Mouse (Mus musculus) hindbrain, embryonic 12.5 days (tissue): ENCODE data around the gene Loxl4. TPM values are rescaled to one million over a fixed set of nuclear protein-coding genes. Genes with fewer than 3 reads are reported as not detected.
A peak's percentile ranks its signal among the peaks of the same experiment; 100 is the strongest.

Experiments used
- ATAC-seq: fragments of 200-750 bp; cut with Nextera tagmentation; 2 replicates; pipeline ENCODE4 v1.8.0; 2017; ENCODE audit warnings: moderate TSS enrichment; ENCODE audit not compliant: low FRiP score
- H3K27ac ChIP-seq: fragments of 300-500 bp; sonication (generic); 2 replicates; pipeline ENCODE4 v1.5.1; 2016; ENCODE audit warnings: mild to moderate bottlenecking
- H3K27me3 ChIP-seq: fragments of 300-500 bp; sonication (generic); 2 replicates; pipeline ENCODE4 v1.6.1; 2016; ENCODE audit warnings: mild to moderate bottlenecking
- H3K36me3 ChIP-seq: fragments of 300-500 bp; sonication (generic); 2 replicates; pipeline ENCODE4 v1.6.1; 2016; ENCODE audit warnings: mild to moderate bottlenecking
- H3K4me1 ChIP-seq: fragments of 300-500 bp; sonication (generic); 2 replicates; pipeline ENCODE4 v1.6.1; 2016
- H3K4me2 ChIP-seq: fragments of 300-500 bp; sonication (generic); replicated peaks from 2 replicates; pipeline ENCODE4 v1.6.1; 2016; ENCODE audit warnings: mild to moderate bottlenecking
- H3K4me3 ChIP-seq: fragments of 300-500 bp; sonication (generic); 2 replicates; pipeline ENCODE4 v1.5.1; 2016; ENCODE audit warnings: mild to moderate bottlenecking
- H3K9ac ChIP-seq: fragments of 300-500 bp; sonication (generic); 2 replicates; pipeline ENCODE4 v1.6.1; 2016; ENCODE audit warnings: mild to moderate bottlenecking, moderate library complexity
- H3K9me3 ChIP-seq: fragments of 300-500 bp; sonication (generic); replicated peaks from 2 replicates; pipeline ENCODE4 v1.6.1; 2016; ENCODE audit warnings: mild to moderate bottlenecking
- WGBS: fragments of 180-500 bp; shearing (Covaris S2); methylation state at CpG from one replicate; pipeline ENCODE4 v1.1.7; 2016; 5-methylcytosine and 5-hydroxymethylcytosine counted together
- polyA plus RNA-seq: library from polyadenylated mRNA; unstranded; fragments of >200 nt; fragmentation: Nextera tagmentation; extraction: Ambion mirVana; gene quantifications from 2 replicates; pipeline ENCODE4 v1.2.1, GENCODE M21; 2016

Loxl4 gene
- polyA plus RNA-seq, 1 experiment from 2014 or later, result 0.19 TPM

DNA sequence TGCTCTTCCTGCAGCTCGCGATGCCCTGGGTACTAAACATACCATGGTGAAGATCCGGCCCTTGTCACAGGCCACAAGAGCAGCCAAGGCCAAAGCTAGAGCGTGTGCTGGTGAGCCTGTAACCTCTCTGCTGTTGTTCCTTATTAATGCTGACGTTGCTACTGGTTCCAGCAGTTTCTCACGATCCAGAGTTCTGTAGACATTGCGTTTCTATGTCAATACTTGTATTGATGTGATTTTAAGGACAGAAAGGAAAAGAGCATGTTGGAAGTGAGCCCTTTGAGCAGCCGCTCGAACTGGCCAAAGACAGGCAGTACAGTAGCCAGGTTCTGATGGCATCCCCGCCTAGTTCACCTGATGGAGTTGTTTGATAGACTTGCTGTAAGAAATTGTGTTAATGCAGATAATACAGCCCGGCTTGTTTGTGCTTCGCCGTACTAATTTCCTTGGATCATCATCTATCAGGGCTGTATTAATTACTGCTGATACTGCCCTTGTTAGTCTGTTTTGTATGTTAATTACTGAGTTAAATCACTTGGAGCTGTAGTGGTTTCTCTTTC lies 29.7 kb downstream of the Loxl4 start:
- WGBS, result 89% methylated on average over 13 of the region's 13 CpGs
- no peak overlapping the region for H3K9ac ChIP-seq
- H3K4me3 ChIP-seq, result no peak overlapping the region
- ATAC-seq, result no peak
- H3K36me3 ChIP-seq, result peaks cover 9% of the 10 kb centered on the region
- H3K4me2 ChIP-seq, result no peak overlapping the region
- no peaks in the 10 kb centered on the region for H3K9me3 ChIP-seq
- H3K27ac ChIP-seq, result no peak overlapping the region
- peaks cover 3% of the 10 kb centered on the region; the same call in 1 of the 2 replicates for H3K4me1 ChIP-seq
- H3K27me3 ChIP-seq, result no peaks in the 10 kb centered on the region

DNA sequence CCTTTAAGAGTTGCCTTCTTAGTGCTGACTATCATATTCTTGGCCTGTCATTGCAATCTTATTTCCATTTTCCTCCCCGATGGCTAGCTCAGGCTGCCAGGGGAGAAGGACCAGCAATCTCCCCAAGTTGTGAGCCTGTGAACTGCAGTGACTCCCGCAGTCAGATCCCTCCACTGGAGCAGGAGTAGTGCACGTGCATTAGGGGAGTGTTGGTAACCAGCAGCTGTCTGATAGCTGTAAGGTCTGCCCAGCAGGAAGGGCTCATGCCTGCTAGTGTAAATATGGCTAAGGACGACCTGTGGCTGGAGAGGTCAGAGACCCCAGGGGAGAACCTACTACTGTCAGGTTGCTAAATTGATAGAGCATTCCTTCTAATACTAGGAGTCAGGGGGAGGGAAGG lies 31.9 kb downstream of the Loxl4 start:
- WGBS, result 32% methylated on average over 4 of the region's 4 CpGs
- Histone ChIP-seq H3K4me3 (no peak overlapping the region), H3K4me2 (no peak overlapping the region), H3K27ac (no peak overlapping the region), H3K4me1 (peaks cover 3% of the 10 kb centered on the region; the same call in 1 of the 2 replicates), H3K27me3 (no peaks in the 10 kb centered on the region), H3K9me3 (no peaks in the 10 kb centered on the region), H3K36me3 (peaks cover 9% of the 10 kb centered on the region), H3K9ac (no peak overlapping the region; the same call in 1 of the 2 replicates)
- no peak for ATAC-seq

DNA sequence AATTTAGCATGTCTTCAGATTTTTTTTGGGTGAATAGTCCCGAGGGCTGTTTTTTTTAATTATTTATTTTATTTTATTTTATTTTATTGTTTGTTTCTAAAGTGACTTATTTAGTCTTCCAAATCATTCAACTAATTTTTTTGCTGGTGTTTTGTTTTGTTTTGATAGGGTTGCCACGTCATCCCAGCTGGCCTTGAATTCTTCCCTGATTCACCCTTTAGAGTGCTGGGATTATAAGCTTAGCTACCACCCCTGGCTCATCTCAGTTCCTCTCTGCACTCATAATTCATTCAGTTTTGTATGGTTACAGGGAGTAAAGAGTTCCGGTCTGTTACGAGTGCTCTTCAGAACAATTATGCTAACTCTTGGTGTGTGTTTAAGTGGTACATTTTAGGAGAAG lies 34.0 kb downstream of the Loxl4 start:
- Histone ChIP-seq H3K4me1 (peaks cover 3% of the 10 kb centered on the region; the same call in 1 of the 2 replicates), H3K9me3 (no peaks in the 10 kb centered on the region), H3K36me3 (peaks cover 3% of the 10 kb centered on the region), H3K4me2 (no peak overlapping the region), H3K9ac (no peak overlapping the region), H3K4me3 (no peak overlapping the region), H3K27me3 (no peaks in the 10 kb centered on the region), H3K27ac (no peak overlapping the region)
- 92% methylated on average over 4 of the region's 4 CpGs for WGBS
- ATAC-seq, result no peak

DNA sequence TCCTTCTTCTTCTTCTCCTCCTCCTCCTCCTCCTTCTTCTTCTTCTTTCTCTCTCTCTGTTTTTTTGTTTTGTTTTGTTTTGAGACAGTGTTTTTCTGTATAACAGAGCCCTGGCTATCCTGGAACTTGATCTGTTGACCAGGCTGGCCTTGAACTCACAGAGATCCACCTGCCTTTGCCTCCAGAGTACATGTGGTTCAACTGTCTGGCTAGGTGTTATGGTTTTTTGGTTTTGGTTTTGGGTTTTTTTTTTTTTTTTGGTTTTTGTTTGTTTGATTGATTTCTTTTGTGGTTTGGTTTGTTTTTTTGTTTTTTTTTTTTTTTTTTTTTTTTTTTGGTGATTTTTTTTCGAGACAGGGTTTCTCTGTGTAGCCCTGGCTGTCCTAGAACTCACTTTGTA lies 35.8 kb downstream of the Loxl4 start:
- ATAC-seq, result no peak
- Histone ChIP-seq H3K9ac (no peak overlapping the region), H3K27ac (no peak overlapping the region), H3K27me3 (no peaks in the 10 kb centered on the region), H3K9me3 (no peaks in the 10 kb centered on the region), H3K4me3 (no peak overlapping the region), H3K4me2 (no peak overlapping the region), H3K4me1 (peaks cover 3% of the 10 kb centered on the region; the same call in 1 of the 2 replicates), H3K36me3 (no peaks in the 10 kb centered on the region)
- 90% methylated on average over 1 of the region's 1 CpGs for whole genome bisulfite sequencing

DNA sequence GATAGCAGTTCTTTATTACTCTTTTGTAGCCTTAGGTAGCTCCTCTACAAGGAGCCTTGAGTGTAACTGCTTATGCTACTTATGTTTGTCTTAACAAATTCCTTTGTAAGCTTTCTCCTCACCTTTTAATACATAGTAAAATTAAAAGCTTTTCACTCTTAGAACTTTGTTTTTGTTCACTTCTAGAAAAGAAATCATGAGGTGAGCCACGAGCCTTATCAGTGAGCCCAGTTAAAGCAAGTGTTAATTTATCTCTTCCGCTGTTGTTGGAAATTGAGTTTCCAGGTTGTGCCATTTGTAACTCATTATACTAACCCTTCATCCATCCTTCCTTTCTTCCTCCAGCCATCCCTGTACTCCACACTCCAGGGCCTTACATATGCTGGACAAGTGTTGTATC lies 37.3 kb downstream of the Loxl4 start:
- ATAC-seq, result no peak
- no peaks in the 10 kb centered on the region for H3K9me3 ChIP-seq
- H3K36me3 ChIP-seq, result no peaks in the 10 kb centered on the region
- no peak overlapping the region for H3K4me3 ChIP-seq
- H3K9ac ChIP-seq, result no peak overlapping the region
- H3K27ac ChIP-seq, result no peak overlapping the region
- no peaks in the 10 kb centered on the region for H3K4me1 ChIP-seq
- WGBS, result 89% methylated on average over 2 of the region's 2 CpGs
- H3K4me2 ChIP-seq, result no peak overlapping the region
- no peaks in the 10 kb centered on the region for H3K27me3 ChIP-seq

DNA sequence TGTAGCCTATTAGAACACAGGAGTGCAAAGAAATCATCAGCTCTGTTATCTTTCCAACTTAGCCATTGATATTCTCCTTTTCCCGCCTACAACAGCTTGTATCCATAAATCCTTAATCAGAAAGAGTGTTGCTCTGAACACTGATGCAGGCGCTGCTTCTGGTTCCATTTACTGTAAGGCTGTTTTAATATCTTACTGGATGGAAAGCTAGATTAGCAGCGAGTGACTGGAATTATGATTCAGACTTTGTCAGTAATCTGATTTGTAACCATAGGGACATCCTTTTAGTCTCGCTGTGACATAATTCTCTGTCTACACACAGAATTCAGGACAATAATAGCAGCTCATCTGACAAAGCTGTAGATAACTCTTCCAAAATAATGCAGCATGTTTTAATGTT lies 41.3 kb downstream of the Loxl4 start:
- H3K4me1 ChIP-seq, result no peaks in the 10 kb centered on the region
- no peaks in the 10 kb centered on the region for H3K27me3 ChIP-seq
- H3K27ac ChIP-seq, result peak overlapping the region; percentile 41; the same call in 1 of the 2 replicates
- ATAC-seq, result no peak
- no peak overlapping the region for H3K4me3 ChIP-seq
- H3K36me3 ChIP-seq, result no peaks in the 10 kb centered on the region
- no peaks in the 10 kb centered on the region for H3K9me3 ChIP-seq
- H3K4me2 ChIP-seq, result no peak overlapping the region
- H3K9ac ChIP-seq, result no peak overlapping the region
- WGBS, result 87% methylated on average over 4 of the region's 4 CpGs

DNA sequence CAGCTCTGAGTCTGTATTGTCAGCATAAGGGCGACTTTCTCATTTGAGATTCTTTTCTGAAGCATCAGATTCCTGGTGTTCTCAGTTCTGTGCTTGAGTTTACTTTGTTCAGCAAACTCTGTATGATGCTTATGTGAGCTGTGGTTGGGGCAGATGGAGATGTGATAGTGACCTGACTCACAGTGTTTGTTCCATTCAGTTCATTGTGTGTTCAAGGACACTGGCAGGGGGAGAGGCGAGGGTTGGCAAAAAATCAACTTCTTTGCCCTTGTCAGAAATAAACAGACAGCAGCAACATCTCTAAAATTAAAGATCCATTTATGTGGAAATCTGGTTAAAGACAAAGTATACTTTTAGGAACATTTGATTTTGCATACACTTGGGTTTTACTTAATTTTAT lies 43.5 kb downstream of the Loxl4 start:
- H3K4me1 ChIP-seq, result no peaks in the 10 kb centered on the region
- H3K9me3 ChIP-seq, result no peaks in the 10 kb centered on the region
- H3K36me3 ChIP-seq, result no peaks in the 10 kb centered on the region; the same call in 1 of the 2 replicates
- no peak overlapping the region for H3K9ac ChIP-seq
- no peak overlapping the region for H3K4me3 ChIP-seq
- no peak overlapping the region for H3K27ac ChIP-seq
- H3K4me2 ChIP-seq, result no peak overlapping the region
- WGBS, result 80% methylated on average over 2 of the region's 2 CpGs
- ATAC-seq, result no peak
- no peaks in the 10 kb centered on the region for H3K27me3 ChIP-seq

DNA sequence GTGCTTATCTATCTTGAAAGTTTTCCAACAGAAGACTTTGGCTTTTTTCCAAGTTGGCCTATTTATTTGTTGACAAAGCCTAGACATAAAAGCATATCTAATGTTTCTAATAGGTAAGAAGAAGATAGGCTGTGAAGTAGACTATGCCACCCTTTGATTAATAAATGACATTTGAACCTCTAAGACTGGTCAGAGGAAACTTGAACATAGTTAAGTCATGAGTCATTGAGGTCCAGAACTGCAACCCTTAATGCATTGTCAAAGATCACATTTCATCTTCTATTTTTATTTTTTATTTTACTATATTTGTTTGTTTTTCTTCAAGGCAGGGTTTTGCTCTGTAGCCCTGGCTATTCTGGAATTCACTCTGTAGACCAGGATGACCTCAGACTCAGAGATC lies 45.6 kb downstream of the Loxl4 start:
- no peak for ATAC-seq
- no peaks in the 10 kb centered on the region for H3K27me3 ChIP-seq
- H3K36me3 ChIP-seq, result peaks cover 10% of the 10 kb centered on the region; the same call in 1 of the 2 replicates
- no peak overlapping the region for H3K4me2 ChIP-seq
- no peaks in the 10 kb centered on the region for H3K4me1 ChIP-seq
- H3K9me3 ChIP-seq, result no peaks in the 10 kb centered on the region
- H3K4me3 ChIP-seq, result no peak overlapping the region
- no peak overlapping the region for H3K27ac ChIP-seq
- no peak overlapping the region for H3K9ac ChIP-seq

DNA sequence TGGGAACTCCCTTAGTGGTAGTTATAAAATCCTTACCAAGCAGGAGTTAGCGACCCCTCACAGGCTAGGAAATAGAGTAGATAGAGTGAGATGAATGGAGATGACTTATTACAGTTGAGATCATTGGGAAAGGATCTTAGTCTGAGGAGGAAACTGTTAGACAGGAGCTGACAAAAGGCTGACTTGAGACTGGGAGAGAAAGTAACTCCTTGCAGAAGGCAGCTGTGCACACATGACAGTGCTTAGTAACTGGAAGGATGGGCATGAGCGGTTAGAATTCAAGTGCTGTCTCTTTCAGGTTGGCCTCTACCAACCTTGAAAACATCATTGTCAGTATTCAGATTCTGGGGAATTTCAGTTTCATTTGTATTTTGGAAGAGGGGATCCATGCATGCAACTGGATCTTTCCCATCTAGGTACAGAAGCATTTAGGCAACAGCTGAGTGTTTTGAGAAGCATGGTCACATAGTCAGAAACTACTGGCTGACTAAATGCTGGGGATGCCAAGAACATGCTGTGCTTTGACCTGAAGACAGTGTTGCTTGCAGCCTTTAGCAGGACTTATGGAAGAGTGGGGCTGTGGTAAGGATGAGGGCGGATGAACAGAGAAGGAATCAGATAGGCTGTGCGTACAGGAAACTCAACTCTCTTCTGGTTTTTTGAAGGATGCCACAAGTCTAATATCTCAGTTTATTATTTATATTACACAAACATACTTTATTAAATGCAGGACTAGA lies 46.2 kb downstream of the Loxl4 start:
- H3K4me3 ChIP-seq, result no peak overlapping the region
- peaks cover 10% of the 10 kb centered on the region; the same call in 1 of the 2 replicates for H3K36me3 ChIP-seq
- no peaks in the 10 kb centered on the region for H3K9me3 ChIP-seq
- H3K4me2 ChIP-seq, result no peak overlapping the region
- no peaks in the 10 kb centered on the region for H3K4me1 ChIP-seq
- no peak overlapping the region for H3K9ac ChIP-seq
- no peak overlapping the region for H3K27ac ChIP-seq
- H3K27me3 ChIP-seq, result no peaks in the 10 kb centered on the region
- 97% methylated on average over 4 of the region's 4 CpGs for WGBS
- ATAC-seq, result no peak

DNA sequence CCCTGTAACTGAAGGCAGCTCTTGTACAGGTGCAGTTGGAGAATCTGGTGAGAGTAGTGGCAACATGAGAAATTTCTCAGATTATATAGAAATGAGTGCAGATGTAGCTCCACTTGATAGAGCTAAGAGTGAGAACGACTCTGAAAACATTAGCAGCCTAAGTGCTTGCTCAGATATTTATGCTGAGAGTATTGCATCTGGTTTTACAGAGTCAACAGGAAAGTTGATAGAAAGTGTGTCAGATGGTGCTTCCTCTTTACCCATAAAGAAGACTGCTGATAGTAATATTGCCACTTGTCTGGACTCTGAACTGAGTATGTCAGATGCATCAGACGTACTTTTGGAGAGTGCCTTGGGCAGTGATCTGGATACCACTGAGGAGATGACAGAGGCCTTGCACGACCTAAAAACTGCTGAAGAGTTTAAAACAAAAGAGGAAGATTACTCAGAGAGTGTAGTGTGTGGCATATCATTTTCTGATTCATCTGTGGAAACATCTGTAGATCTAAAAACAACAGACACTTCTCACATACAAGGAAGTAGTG lies 48.8 kb downstream of the Loxl4 start:
- ATAC-seq, result no peak

DNA sequence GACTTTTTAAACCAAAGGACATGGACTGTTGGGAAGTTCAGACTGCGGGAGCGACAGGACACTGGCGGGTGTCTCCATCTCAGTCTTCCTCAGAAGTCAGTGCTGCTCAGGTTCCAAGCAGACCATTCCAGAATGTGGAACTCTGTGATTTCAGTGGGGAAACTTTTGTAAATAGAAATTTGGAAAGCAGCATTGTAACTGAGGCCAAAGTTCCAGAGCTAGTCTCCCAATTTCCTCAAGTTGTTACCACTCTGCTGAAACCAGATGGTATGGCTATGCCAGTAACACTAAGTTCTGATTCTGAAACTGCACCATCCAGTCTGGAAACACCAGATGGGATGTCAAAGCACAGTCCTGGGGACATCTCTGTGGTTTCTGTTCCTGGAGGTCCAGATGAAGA lies 49.6 kb downstream of the Loxl4 start:
- 94% methylated on average over 3 of the region's 3 CpGs for WGBS

More for the DNA sequence above, 48.8 kb downstream of the Loxl4 start:
- no peaks in the 10 kb centered on the region for H3K27me3 ChIP-seq
- H3K4me3 ChIP-seq, result no peak overlapping the region
- no peaks in the 10 kb centered on the region for H3K9me3 ChIP-seq
- no peak overlapping the region for H3K4me2 ChIP-seq
- H3K9ac ChIP-seq, result no peak overlapping the region
- H3K36me3 ChIP-seq, result peaks cover 10% of the 10 kb centered on the region; the same call in 1 of the 2 replicates
- H3K4me1 ChIP-seq, result no peaks in the 10 kb centered on the region
- WGBS, result 89% methylated on average over 3 of the region's 3 CpGs
- H3K27ac ChIP-seq, result no peak overlapping the region

DNA sequence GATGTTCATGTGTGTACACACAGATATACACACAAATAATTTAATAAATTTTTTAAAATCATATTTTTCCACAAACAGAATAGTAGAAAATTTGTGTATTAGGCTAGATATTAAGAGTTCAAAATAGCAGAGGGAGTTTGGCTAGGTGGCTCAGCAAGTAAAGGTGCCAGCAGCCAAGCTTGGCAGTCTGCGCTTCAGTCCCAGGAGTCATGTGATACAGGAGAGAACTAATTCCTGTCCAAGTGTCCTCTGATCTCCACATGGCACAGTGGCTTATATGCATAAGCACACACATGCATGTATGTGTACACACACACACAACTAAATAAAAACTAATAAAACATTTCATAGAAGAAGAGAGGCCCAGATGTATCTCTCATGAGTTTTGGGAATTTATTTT lies 50.6 kb downstream of the Loxl4 start:
- no peaks in the 10 kb centered on the region for H3K27me3 ChIP-seq
- no peaks in the 10 kb centered on the region for H3K9me3 ChIP-seq
- no peak overlapping the region for H3K4me3 ChIP-seq
- no peak for ATAC-seq
- peaks cover 10% of the 10 kb centered on the region; the same call in 1 of the 2 replicates for H3K36me3 ChIP-seq
- H3K9ac ChIP-seq, result no peak overlapping the region
- H3K4me2 ChIP-seq, result no peak overlapping the region
- WGBS, result 97% methylated on average over 1 of the region's 1 CpGs
- no peaks in the 10 kb centered on the region for H3K4me1 ChIP-seq
- H3K27ac ChIP-seq, result no peak overlapping the region

More for the DNA sequence above, 49.6 kb downstream of the Loxl4 start:
- ATAC-seq, result no peak
- no peaks in the 10 kb centered on the region for H3K9me3 ChIP-seq
- no peak overlapping the region for H3K4me2 ChIP-seq
- no peak overlapping the region for H3K27ac ChIP-seq
- no peaks in the 10 kb centered on the region for H3K4me1 ChIP-seq
- H3K27me3 ChIP-seq, result no peaks in the 10 kb centered on the region
- no peak overlapping the region for H3K4me3 ChIP-seq
- peaks cover 10% of the 10 kb centered on the region; the same call in 1 of the 2 replicates for H3K36me3 ChIP-seq
- no peak overlapping the region for H3K9ac ChIP-seq
